Mouse (Mus musculus): Measurements from ENCODE around the gene Slain2.
"Not testable (repeated sequence)": the region's sequence is repeated elsewhere in the genome, so short reads cannot be mapped to it uniquely, and the experiment has no call there.

The Slain2 gene

DNA sequence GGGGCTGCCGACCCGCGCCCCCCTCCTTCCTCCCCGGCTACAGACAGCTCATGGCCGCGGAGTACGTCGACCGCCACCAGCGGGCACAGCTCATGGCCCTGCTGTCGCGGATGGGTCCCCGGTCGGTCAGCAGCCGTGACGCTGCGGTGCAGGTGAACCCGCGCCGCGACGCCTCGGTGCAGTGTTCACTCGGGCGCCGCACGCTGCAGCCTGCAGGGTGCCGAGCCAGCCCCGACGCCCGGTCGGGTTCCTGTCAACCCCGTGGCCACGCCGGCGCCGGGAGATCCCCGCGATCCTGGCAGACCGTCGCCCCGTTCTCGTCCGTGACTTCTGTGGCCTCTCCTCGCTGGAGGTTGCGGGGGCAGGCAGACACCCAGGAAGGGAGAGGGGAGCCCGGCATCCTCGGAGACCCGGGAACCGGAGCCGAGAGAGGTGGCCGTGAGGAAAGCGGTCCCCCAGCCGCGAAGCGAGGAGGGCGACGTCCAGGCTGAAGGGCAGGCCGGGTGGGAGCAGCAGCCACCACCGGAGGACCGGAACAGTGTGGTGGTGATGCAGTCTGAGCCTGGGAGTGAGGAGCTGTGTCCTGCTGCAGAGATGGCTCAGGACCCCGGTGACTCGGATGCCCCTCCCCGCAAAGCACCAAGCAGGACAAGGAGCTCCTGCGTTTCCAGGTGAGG, 99.6 kb downstream of the Slain2 start:
- not testable (repeated sequence) for DNase-seq (ENCODE audit: low spot score)

GRCm38 (mm10) chr5:73014745-73015144, 100.6 kb downstream of the Slain2 start:
- no peak for DNase-seq (ENCODE audit: low spot score)

GRCm38 (mm10) chr5:73023801-73024200, 109.7 kb downstream of the Slain2 start:
- no peak for DNase-seq (ENCODE audit: low spot score)

Measured in testis, postnatal 14 days (tissue).